Mouse (Mus musculus): ENCODE data around the gene Lyplal1.

- TF ChIP-seq CTCF (IDR thresholded peaks at IDR 0.05; ENCODE audit: borderline replicate concordance, insufficient read depth, low read length) (no peak), POLR2A (IDR thresholded peaks at IDR 0.05; ENCODE audit: low read depth, low read length) (no peak)
Measured at GRCm38 (mm10) chr1:186137873-186138272, 20.8 kb upstream of the Lyplal1 start.
